Mouse (Mus musculus) intestine, embryonic 14.5 days (tissue): ENCODE measurements at regions not wholly inside any gene's neighbourhood (a gene's known extent, or its start where the extent isn't known, plus 50 kb on each side); places are given as distances from the start of the nearest gene placed in this dataset.
A peak's percentile ranks its signal among the peaks of the same experiment; 100 is the strongest.

Source experiments
- ATAC-seq: fragments of 200-750 bp; cut with Nextera tagmentation; replicated peaks from 2 replicates; pipeline ENCODE4 v1.8.0; 2017; ENCODE audit warnings: low read depth, moderate number of reproducible peaks, moderate TSS enrichment, moderate library complexity; ENCODE audit not compliant: low FRiP score, low TSS enrichment
- DNase-seq: peaks from one replicate; pipeline ENCODE4 v3.0.0-alpha.2; 2018; ENCODE audit warnings: low spot score
- H3K27ac ChIP-seq: fragments of 300-500 bp; sonication (generic); 2 replicates; pipeline ENCODE4 v1.5.1; 2014; ENCODE audit warnings: low read depth, mild to moderate bottlenecking, control low read depth
- H3K27me3 ChIP-seq: fragments of 300-500 bp; sonication (generic); replicated peaks from 2 replicates; pipeline ENCODE4 v1.6.1; 2014; ENCODE audit warnings: low read length, control low read depth; ENCODE audit not compliant: control insufficient read depth, insufficient read depth
- H3K36me3 ChIP-seq: fragments of 300-500 bp; sonication (generic); 2 replicates; pipeline ENCODE4 v1.6.1; 2014; ENCODE audit warnings: low read length, control low read depth; ENCODE audit not compliant: control insufficient read depth, insufficient read depth
- H3K4me1 ChIP-seq: fragments of 300-500 bp; sonication (generic); replicated peaks from 2 replicates; pipeline ENCODE4 v1.6.1; 2014; ENCODE audit warnings: low read length, control low read depth, mixed read lengths; ENCODE audit not compliant: control insufficient read depth, insufficient read depth
- H3K4me2 ChIP-seq: fragments of 300-500 bp; sonication (generic); 2 replicates; pipeline ENCODE4 v1.6.1; 2014; ENCODE audit warnings: low read length
- H3K4me3 ChIP-seq: fragments of 300-500 bp; sonication (generic); 2 replicates; pipeline ENCODE4 v1.5.1; 2014; ENCODE audit warnings: low read depth, low read length, control low read depth, mixed read lengths
- H3K9ac ChIP-seq: fragments of 300-500 bp; sonication (generic); 2 replicates; pipeline ENCODE4 v1.6.1; 2014; ENCODE audit warnings: mild to moderate bottlenecking, low read length
- H3K9me3 ChIP-seq: fragments of 300-500 bp; sonication (generic); 2 replicates; pipeline ENCODE4 v1.6.1; 2016; ENCODE audit warnings: low read length, control low read depth; ENCODE audit not compliant: control insufficient read depth
- WGBS: fragments of 180-500 bp; shearing (Covaris S2); extraction: QIAGEN DNeasy Blood & Tissue Kit; methylation state at CpG from one replicate; pipeline ENCODE4 v1.1.7; 2014; 5-methylcytosine and 5-hydroxymethylcytosine counted together

- Histone ChIP-seq H3K9ac (no peak overlapping the region), H3K4me3 (no peak overlapping the region), H3K36me3 (no peaks in the 10 kb centered on the region), H3K4me2 (no peak overlapping the region), H3K9me3 (0 out of 2 replicates have a peak, but pooled peaks cover 2% of the 10 kb centered on the region), H3K27me3 (no peaks in the 10 kb centered on the region), H3K4me1 (no peaks in the 10 kb centered on the region), H3K27ac (no peak overlapping the region)
- ATAC-seq (no peak), DNase-seq (no peak)
- WGBS = 88% methylated on average over 3 of the region's 3 CpGs
Observed at GRCm38 (mm10) chr9:46938628-46939027, 59.9 kb upstream of the Gm4791 start.

DNA sequence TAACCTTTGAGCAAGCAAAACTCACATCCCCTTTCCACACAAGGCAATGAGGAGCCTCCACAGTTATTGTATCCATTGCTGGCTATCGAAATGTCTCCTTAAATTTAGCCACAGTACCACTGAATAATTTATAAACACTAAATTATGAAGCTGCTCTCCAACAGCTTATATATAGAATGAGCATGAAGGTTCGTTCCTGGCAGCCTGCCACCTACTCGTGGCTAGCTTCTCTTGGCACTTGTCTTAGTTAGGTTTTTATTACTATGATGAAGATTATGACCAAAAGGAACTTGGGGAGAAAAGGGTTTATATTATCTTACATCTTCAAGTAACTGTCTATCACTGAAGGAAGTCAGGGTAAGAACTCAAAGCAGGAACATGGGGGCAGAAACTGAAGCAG lies 72.9 kb upstream of the Gm4791 start:
- no peak overlapping the region for H3K9ac ChIP-seq
- H3K27ac ChIP-seq = no peak overlapping the region
- H3K27me3 ChIP-seq = no peaks in the 10 kb centered on the region
- WGBS = 54% methylated on average over 3 of the region's 3 CpGs
- no peaks in the 10 kb centered on the region for H3K4me1 ChIP-seq
- no peak overlapping the region for H3K4me2 ChIP-seq
- no peak overlapping the region for H3K4me3 ChIP-seq
- no peak for DNase-seq
- H3K36me3 ChIP-seq = no peaks in the 10 kb centered on the region
- no peaks in the 10 kb centered on the region for H3K9me3 ChIP-seq
- ATAC-seq = no peak

- no peaks in the 10 kb centered on the region for H3K27me3 ChIP-seq
- H3K36me3 ChIP-seq = no peaks in the 10 kb centered on the region
- no peak for DNase-seq
- H3K4me2 ChIP-seq = no peak overlapping the region
- no peaks in the 10 kb centered on the region for H3K4me1 ChIP-seq
- ATAC-seq = no peak
- H3K4me3 ChIP-seq = no peak overlapping the region
- WGBS = 89% methylated on average over 1 of the region's 1 CpGs
- H3K9me3 ChIP-seq = peaks cover 3% of the 10 kb centered on the region; the same call in 1 of the 2 replicates
- no peak overlapping the region for H3K9ac ChIP-seq
- no peak overlapping the region for H3K27ac ChIP-seq
Observed at GRCm38 (mm10) chr9:46920081-46920480, 78.5 kb upstream of the Gm4791 start.

- H3K4me3 ChIP-seq = no peak overlapping the region
- WGBS = 47% methylated on average over 3 of the region's 3 CpGs
- no peak overlapping the region for H3K9ac ChIP-seq
- no peak for ATAC-seq
- no peak for DNase-seq
- H3K27me3 ChIP-seq = no peaks in the 10 kb centered on the region
- no peaks in the 10 kb centered on the region for H3K36me3 ChIP-seq
- H3K27ac ChIP-seq = no peak overlapping the region
- no peak overlapping the region for H3K4me2 ChIP-seq
- no peaks in the 10 kb centered on the region for H3K4me1 ChIP-seq
- H3K9me3 ChIP-seq = no peaks in the 10 kb centered on the region
Observed at GRCm38 (mm10) chr9:46913238-46913637, 85.3 kb upstream of the Gm4791 start.

GRCm38 (mm10) chr9:46909412-46910013 lies 89.0 kb upstream of the Gm4791 start:
- no peak for DNase-seq
- 39% methylated on average over 6 of the region's 6 CpGs for WGBS

DNA sequence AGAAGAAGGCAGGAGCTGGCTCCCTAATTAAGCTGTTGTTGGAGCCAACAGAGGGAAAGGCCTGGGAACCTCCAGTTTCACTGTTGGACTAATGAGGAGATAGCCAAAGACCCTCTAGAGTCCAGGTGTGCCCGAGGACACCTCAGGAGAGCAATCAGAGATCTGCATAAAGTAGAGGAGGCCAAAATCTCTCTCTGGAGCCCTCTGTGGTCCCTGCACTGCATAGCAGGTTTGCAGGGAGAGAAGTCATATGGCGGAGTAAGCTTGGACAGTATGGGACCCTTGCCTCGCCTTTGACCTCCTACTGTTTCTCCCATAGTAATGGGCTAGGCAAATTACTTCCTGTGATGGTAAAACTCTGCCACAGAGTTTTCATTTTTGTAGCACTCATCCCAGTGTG lies 93.5 kb upstream of the Gm4791 start:
- H3K9me3 ChIP-seq = no peaks in the 10 kb centered on the region
- H3K36me3 ChIP-seq = no peaks in the 10 kb centered on the region
- no peaks in the 10 kb centered on the region for H3K27me3 ChIP-seq
- no peak overlapping the region for H3K9ac ChIP-seq
- H3K27ac ChIP-seq = no peak overlapping the region
- H3K4me2 ChIP-seq = no peak overlapping the region
- no peak overlapping the region for H3K4me3 ChIP-seq
- DNase-seq (no peak), ATAC-seq (no peak)
- no peaks in the 10 kb centered on the region for H3K4me1 ChIP-seq
- WGBS = 89% methylated on average over 3 of the region's 3 CpGs

More at GRCm38 (mm10) chr9:46909412-46910013, 89.0 kb upstream of the Gm4791 start:
- Histone ChIP-seq H3K9me3 (no peaks in the 10 kb centered on the region), H3K4me3 (no peak overlapping the region), H3K27me3 (no peaks in the 10 kb centered on the region), H3K36me3 (no peaks in the 10 kb centered on the region), H3K4me2 (no peak overlapping the region), H3K4me1 (no peaks in the 10 kb centered on the region), H3K9ac (no peak overlapping the region), H3K27ac (no peak overlapping the region)
- no peak for ATAC-seq

- Histone ChIP-seq H3K4me3 (no peak overlapping the region), H3K36me3 (no peaks in the 10 kb centered on the region), H3K27ac (no peak overlapping the region), H3K4me2 (no peak overlapping the region), H3K4me1 (no peaks in the 10 kb centered on the region), H3K27me3 (no peaks in the 10 kb centered on the region), H3K9ac (no peak overlapping the region), H3K9me3 (no peaks in the 10 kb centered on the region)
- ATAC-seq (no peak), DNase-seq (peak; percentile 20)
- WGBS = 63% methylated on average over 8 of the region's 8 CpGs
Observed at GRCm38 (mm10) chr9:46903491-46904220, 94.9 kb upstream of the Gm4791 start.

DNA sequence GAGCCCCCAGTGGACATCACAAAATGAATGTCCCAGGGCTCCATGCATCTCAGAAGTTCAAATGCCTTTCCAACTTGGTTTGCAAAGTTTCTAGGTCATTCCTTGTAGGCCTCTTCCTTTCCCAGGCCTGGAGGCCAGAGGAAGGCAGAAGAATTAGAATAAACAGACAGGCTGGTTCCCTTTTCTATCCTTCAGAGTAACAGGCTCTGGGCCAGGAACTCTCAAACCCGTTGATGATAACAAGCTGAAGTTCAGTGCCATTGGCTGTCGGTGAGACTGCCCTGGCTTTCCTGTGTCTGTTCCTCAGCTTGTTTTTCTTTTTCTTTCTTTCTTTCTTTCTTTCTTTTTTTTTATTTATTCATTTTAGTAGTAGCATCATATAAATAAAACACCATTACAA lies 99.3 kb upstream of the Gm4791 start:
- H3K9ac ChIP-seq = no peak overlapping the region
- H3K4me2 ChIP-seq = no peak overlapping the region
- H3K4me3 ChIP-seq = no peak overlapping the region
- WGBS = 27% methylated on average over 2 of the region's 2 CpGs
- no peaks in the 10 kb centered on the region for H3K36me3 ChIP-seq
- no peaks in the 10 kb centered on the region for H3K9me3 ChIP-seq
- no peak overlapping the region for H3K27ac ChIP-seq
- H3K4me1 ChIP-seq = no peaks in the 10 kb centered on the region
- H3K27me3 ChIP-seq = no peaks in the 10 kb centered on the region
- DNase-seq = no peak
- no peak for ATAC-seq

- no peak overlapping the region for H3K27ac ChIP-seq
- no peaks in the 10 kb centered on the region for H3K9me3 ChIP-seq
- WGBS = 74% methylated on average over 3 of the region's 3 CpGs
- no peak overlapping the region for H3K9ac ChIP-seq
- no peak overlapping the region for H3K4me3 ChIP-seq
- no peaks in the 10 kb centered on the region for H3K36me3 ChIP-seq
- H3K4me2 ChIP-seq = no peak overlapping the region
- no peak for ATAC-seq
- H3K4me1 ChIP-seq = no peaks in the 10 kb centered on the region
- DNase-seq = no peak
- H3K27me3 ChIP-seq = no peaks in the 10 kb centered on the region
Observed at GRCm38 (mm10) chr9:46898120-46898519, 100.4 kb upstream of the Gm4791 start.
